Mouse (Mus musculus) urinary bladder, postnatal 4 days (tissue): ENCODE measurements around the gene Bank1.
"Not testable (repeated sequence)": the region's sequence is repeated elsewhere in the genome, so short reads cannot be mapped to it uniquely, and the experiment has no call there.

Source experiments
- DNase-seq, 2 experiments: peaks; one replicate each; pipeline ENCODE4 v3.0.0; 2021 to 2022; ENCODE audit warnings: low spot score in 2 of 2

Gene Bank1

DNA sequence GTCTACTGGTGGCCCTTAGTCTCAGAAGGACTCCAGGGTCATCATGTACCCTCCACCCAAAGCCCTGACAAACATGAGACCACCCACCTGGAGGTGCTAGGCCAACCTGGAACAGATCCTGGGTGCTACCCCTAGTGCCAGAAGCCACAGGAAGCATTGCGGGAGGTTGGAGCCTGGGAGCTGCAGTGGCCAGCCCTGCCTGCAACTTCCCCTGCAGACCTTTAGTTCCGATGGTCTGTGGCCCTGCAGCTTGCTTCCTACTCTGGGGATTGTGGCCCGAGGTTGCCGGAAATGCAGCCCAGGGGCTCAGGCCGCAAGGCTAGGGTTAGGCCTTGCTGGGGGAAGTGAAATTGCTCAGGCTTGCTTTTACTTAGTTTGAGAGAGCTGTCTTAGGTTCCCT, at the start of gene Bank1:
Gene Bank1, minus strand, starts transcription at position 284 of the 400 bp plus-strand sequence.
- peak in 1 of 2 experiments; percentile 20 for DNase-seq

DNA sequence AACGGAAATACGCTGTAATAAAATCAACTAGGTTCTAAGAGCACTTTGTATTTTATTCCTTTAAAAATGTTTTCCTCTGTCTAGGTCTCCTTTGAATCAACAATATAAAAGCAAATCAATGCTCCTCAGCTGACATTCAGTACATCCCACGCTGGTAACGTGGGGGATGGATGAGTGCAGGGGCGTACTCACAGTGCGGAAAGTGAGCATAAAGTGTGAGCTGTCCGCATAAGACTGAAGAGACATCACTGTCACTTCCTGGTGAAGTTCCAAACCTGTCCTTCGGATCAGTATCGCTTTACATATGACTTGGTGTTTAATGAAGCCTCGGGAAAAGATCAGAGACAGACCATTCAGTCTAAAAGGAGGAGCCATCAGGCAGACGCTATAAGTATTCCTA, 44.0 kb upstream of the Bank1 start:
- DNase-seq = no peak

DNA sequence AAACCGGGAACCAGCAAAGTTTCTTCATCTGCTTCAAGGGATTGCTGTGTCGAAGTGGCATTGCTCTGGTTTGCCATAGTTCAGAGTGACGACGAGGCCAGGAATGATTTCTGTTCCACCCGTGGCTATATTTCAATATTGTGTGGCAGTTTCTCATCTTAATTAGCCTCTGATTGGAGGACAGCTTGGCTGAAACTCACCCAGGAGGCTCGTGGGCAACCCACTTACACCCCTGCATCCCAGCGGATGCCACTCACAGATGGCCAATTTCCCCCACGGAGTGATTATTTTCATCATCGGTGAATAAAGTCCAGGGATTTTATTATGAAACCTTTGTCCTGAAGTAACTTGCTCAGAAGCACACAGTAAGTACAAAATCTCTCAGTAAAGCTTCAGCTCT, 43.6 kb upstream of the Bank1 start:
- DNase-seq = no peak

DNA sequence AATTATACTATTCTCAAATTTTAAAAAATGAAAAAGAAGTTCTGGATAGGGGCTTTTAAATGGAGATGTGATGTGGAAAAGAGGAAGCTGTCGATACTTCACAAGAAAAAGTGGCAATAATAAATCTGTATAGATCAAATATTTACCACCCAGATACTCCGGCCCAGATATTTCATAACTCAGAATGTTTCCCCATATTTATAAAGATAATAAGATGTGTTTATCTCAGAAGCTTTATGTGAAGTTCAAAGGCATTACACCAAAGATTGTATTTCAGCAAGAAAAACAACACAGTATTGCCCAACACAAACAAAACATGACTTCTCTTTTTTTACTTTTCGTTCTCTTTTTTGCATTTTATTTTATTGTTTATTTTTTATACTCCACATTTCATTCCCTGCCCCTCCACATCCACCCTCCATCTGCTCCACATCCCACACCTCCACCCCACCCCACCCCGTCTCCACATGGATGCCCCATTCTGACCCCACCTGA, 42.7 kb upstream of the Bank1 start:
- DNase-seq = no peak

DNA sequence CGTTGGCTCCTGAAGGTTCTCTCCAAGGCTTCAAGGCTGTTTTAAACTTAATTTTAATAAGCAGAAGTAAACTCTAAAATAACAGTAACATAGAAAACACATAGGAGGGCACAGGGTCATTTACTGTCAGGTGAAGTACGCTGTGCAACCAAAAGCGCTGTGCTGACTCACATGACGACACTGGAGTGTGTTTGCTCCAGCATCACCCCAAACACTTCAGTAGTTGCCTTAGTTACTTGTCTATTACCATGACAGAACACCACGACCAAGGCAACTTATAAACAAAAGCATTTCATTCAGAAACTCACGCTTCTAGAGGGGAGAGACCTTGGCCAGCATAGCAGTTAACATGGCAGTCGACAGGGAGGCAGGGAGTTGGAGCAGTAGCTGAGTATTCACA, 23.8 kb upstream of the Bank1 start:
- no peak for DNase-seq

DNA sequence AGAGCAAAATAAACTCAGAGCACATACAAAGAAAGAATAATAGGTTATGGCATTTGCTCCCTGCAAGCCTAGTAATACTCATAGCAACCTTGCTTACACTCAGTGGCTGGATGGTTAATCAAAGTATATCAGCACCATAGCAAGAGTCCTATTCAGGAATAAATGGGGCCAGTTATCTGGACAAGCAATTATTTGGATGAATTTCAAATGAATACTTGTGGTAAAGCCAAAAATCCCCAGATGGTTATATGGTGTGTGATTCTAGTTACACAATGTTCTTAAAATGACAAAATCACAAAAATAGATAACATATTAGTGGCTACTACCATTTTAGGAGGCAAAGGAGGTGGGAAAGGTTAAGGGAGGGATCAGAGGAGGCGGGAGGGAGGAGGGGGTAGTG, 22.7 kb upstream of the Bank1 start:
- DNase-seq = no peak

DNA sequence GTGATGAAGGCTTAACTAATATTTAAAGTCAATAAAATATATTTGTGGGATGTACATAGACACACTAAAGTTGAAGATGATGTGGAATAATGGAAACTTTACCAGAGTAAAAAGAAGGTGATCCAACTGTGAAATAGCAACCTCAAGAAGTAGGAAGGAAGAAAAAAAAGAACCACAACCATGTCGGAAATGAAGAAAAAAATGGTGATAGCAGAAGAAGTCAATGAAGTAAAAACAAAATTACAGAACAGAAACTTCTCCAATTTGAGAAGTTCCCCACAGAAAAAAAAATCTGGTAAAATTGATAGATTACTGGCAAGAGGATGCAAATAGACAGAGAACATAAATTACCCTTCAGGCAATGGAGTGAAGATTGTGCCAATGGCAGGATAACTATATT, 21.4 kb upstream of the Bank1 start:
- DNase-seq = no peak

DNA sequence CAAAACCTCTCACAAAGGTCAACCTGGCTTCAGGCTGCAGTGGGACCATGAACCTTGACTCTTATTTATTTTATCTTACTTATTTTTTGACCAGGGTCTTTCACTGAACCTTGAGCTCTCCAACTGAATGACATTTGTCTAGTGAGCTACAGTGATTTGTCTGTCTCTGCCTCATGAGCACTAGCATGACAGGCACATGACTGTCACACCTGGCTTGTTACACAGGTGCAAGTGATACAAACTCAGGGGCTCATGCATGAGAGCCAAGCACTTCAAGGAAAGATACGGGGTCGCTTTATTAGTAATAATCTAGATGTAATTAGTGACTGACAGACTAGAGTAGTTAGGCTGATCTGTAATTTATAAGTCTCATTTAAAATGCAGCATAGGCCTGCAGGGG, 16.0 kb upstream of the Bank1 start:
- no peak for DNase-seq

DNA sequence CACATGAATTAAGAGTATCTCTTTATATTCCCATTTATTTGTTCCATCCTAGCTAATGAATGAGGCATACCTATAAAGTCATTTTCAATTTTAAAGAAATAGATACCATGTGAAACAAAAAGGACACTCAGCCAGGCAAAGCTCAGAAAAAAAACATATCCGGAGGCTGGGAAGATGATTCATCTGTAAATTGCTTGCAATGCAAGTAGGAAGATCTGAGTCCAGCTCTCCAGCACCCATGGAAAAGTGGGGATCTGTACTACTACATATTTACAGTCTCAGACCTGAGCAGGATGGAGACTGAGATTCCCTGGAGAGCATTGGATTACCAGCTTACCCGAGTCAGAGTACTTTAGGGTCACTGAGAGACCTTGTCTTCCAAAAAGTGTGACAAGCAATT, 14.0 kb upstream of the Bank1 start:
- no peak for DNase-seq

DNA sequence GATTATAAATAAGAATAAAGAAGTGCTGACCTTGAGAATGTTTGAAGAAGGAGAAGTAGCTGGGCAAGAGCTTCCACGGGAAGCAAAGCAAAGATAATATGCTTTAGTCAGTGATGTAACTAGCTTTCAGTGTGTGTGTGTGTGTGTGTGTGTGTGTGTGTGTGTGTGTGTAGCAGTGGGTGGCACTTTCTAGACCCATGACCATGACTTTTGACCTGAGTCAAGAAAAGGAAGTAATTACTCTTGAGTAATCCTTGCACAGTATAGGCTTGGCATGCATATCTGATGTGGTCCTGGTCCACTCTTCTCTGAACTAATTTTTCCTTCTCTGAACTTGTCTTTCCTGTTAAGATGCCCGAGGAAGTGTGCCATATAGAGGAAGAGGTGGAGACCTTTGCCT, 5.3 kb upstream of the Bank1 start:
- DNase-seq = no peak

DNA sequence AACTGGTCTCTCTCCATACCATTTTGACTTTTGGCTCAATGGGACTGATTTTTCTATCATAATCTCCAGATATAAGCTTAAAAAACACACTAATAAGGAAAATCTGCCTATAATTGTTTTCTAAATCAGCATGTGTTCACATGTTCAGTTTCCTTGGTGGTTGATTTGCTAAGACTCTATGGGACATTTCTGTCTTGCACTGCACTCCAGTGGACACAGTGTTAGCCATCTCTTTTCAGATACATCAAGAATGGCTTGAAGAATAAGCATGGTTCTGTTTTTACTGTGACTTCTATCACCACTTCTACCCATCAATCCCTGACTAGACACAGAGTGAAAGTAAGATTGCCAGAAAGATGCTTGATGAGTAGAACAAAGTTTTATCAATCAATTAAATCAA, 4.2 kb upstream of the Bank1 start:
- no peak for DNase-seq

DNA sequence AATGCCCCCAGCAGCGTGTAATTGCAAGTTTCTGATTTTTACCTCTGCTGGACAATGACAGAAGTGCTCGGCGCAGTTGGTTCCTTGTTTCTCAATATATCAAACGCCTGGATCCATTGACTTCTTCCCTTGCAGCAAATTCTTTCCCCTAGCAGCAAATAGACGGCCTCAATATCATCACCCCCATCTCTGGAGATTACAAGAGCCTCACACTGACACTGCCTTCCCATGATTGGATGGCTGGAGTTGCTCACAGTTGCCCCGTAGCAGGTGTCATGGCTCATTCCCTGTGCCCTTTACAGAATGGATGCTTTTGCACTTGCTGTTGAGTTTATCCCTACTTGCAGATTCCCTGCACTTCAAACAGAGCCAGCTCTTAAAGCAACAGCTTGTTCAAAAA, 3.3 kb upstream of the Bank1 start:
- no peak for DNase-seq

DNA sequence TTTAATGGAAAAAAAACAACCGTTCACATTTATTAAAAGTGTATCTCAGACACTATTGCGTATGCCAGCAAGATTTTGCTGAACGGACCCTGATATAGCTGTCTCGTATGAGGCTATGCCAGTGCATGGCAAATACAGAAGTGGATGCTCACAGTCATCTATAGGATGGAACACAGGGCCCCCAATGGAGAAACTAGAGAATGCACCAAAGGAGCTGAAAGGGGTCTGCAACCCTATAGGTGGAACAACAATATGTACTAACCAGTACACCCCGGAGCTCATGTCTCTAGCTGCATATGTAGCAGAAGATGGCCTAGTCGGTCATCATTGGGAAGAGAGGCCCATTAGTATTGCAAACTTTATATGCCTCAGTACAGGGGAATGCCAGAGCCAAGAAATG, 1.1 kb downstream of the Bank1 start:
- DNase-seq = not testable (repeated sequence)

DNA sequence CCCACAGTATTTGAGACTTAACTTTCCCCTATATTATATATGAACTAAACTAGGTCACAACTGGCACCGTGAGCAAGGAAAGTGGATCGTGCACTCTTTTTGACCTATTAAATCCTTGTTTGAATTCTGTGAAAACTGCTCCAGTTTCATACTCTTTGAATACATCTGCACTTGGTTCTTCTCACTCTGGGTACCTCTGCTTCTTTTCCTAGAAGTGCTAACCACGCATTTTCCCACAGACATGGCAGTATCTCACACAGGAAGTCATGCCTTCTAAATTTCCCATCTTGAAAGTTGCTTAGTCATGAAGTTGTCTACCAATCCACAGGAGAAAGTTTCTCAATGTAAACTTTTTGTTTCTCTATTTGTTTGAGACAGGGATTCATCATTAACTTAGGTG, 3.9 kb downstream of the Bank1 start:
- DNase-seq = no peak

DNA sequence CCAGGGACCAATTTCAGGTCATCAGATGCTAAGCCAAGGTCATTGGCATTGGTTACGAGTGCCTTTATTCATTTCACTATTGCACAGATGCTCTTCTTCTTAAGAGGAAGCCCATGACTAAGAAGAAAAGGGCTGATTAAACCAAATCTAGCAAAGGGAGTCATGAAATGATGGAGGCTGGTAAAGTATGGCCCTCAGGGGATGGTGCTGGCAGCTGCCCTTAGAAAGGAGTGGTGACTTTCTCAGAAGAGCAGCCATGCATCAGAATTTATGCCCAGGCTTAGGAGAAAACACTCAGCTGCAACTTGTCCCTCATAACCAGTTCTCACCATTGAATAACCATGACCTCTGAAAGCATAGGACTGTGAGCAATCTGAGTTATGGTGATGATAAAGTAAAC, 17.4 kb downstream of the Bank1 start:
- no peak for DNase-seq

DNA sequence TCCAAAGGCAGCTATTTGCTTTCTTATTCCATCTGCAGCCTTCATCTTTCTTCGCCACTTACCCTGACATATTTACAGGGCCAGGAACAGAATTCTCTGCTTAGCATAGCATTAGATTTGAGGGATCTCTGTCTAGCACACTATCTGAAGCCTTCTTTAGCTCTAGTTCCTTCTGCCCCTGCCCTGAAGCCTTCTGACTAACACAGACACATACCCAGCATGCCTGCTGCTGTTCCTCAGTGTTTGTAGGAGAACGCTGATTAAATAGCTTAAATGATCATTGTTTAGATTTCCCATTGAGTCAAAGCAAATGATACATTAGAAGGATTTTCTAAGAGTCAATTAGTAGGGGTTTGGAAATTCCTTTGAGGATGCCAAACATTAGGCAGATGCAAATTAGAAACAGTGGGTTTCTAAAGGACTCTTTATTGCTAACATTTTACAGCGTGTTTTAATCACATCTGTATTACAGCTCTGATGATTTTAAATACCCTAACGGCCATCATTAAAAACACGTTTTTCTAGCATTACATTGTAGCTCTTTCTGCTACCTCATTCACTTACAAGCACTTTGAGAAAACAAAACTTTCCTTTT, 19.2 kb downstream of the Bank1 start:
- no peak for DNase-seq

DNA sequence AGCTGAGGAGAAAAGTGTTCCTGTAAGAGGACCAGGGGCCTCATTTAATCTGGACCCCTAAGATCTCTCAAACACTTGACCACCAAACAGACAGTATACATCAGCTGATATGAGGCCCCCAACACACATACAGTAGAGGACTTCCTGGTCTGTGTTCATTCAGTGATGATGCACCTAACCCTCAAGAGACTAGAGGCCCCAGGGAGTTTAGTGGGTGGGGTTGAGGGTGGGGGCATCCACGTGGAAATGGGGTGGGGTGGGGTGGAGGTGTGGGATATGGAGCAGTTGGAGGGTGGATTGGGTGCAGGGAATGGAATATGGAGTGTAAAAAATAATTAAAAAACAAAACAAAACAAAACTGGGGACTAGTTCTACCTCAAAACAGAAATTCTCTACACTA, 23.3 kb downstream of the Bank1 start:
- no peak for DNase-seq

DNA sequence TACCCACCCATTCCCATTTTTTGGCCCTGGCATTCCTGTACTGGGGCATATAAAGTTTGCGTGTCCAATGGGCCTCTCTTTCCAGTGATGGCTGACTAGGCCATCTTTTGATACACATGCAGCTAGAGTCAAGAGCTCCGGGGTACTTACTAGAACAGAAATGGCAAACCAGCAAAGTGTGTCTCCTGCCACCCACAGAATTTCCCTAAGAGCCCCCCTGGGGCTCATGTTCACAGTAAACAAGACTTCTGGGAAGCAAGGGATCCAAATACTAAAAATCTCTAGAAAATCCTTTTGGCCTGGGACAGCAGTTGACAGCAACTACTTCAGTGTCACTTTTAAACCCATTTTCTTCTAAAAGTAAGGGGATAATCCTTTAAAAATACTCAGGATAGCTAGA, 25.1 kb downstream of the Bank1 start:
- not testable (repeated sequence) for DNase-seq

DNA sequence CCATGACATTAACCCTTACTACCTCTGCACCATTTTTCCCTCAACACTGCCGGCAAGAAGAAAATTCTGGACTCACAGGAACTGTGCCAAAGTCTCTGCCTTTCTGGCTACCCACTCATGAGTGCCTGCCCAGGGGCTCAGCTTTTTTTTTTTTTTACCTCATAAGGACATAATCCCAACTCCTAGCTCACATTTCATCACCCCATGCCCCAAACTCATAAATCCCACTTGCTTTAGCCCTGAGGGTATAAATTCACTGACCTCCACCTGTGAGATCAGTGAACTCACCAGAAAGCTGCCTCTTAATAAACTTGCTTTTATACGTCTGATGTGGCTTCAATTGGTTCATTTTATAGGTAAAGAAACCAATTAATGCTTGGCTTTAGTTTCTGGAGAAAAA, 28.5 kb downstream of the Bank1 start:
- no peak for DNase-seq

DNA sequence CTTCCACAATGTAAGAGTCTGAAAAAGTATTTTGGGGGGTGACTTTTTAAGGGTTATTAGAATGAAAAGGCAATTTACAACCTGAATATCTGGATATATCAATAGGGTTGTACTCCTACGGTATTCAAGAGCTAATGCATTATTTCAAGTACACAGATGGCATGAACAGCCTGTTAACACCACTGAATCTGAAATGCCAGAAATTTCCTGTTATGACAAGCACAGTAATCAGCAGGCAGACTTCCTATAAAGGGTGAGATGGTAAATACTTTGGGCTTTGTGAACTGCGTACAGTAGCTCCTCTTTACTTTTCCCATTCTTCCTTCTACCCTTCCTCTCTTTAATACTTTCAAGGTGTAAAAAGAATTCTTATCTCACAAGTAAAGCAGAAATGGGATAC, 30.6 kb downstream of the Bank1 start:
- no peak for DNase-seq

DNA sequence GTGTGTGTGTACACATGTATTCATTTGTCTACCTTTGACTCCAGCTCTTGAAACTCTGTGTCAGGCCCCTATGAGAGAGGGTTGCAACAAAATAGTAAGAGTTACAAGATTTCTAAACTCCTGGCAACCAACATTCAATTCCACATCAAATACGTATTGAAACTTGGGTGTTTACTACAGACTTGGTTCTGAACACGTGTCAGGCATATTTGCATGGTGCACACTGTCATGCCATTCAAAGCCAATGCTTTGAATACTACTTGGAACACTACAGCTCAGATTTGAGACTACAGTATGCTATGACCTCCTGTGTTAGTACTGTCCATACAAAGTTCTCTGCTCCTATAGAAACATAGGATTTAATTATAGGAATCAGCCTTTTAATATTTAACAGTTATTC, 38.0 kb downstream of the Bank1 start:
- no peak for DNase-seq

DNA sequence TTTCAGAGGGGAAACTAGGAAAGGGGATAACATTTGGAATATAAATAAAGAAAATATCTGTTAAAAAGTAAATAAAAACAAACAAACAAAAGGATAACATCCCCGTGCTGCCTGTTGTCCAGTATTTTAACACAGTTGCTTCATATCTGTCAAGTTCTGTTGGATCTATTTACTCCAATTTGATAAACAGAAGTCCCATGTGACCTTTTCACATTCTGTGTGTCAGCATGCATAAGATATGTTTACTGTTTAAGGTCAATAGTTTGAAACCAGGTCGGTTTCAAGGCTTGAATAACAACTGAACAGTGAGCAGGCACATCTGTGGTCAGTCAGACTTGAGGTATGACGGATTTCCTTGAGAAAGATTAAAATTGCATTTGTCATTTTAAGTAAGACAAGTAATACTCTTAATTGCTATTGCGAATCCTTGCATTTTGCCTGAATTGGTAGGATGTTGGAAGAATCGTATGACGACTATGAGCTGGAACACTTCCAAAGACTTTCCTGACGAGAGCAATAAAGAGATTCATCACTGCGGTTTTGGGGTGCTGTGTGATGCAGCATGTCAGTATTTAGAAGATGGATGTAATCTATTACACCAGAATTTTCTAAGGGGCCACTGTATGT, 60.8 kb downstream of the Bank1 start:
- DNase-seq = no peak

DNA sequence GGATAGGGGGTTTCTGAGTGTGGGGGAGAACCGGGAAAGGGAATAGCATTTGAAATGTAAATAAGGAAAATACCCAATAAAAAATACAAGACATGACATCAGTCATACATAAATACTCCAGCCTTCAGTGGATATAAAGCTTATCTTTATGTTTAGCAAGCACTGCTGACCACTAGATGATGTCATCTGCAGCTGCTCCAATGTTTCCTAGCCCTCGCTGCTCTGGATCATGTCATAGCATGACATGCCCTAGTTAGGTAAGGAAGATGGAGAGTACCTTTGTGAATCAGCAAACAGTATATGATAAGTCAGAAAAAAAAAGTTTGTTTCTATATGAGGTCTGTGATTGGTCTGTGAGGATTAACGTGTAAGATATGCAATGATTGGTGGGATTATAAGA, 68.1 kb downstream of the Bank1 start:
- no peak for DNase-seq

DNA sequence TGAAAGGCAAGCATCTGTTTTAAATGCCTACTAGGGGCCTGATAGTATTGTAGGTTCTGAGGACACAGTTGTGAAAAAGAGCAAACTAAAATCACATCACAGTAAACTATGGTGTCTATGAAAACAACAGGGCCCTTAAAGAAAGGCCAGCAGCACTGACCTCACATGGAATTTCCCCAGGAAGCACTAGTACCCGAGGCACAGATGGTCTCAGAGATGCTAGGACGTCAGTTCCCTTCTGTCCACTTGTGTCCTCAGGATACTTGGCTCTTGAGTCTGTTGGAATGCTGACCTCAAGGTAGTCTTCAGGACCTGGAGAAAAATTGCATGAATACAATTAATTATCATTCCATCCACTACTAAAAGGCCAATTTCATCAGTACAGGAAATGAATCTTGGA, 71.2 kb downstream of the Bank1 start:
- no peak for DNase-seq
